Mouse (Mus musculus) heart, postnatal 0 days (tissue): ENCODE data around the gene Med13l.

Source experiments
- CTCF ChIP-seq: IDR thresholded peaks from 2 replicates; pipeline ENCODE4 v1.5.1; 2016; ENCODE audit warnings: antibody characterized with exemption, control low read depth, low read depth
- EP300 ChIP-seq: IDR thresholded peaks from 2 replicates; pipeline ENCODE4 v1.6.1; 2016; ENCODE audit warnings: antibody characterized with exemption, low read depth

- TF ChIP-seq CTCF (no peak), EP300 (no peak)
Measured at GRCm38 (mm10) chr5:118574236-118574635, 13.8 kb downstream of the Med13l start.
